Mouse (Mus musculus) liver, adult 2 months (tissue): ENCODE measurements around the gene Fbrs. TPM values are rescaled to one million over a fixed set of nuclear protein-coding genes. Genes with fewer than 3 reads are reported as not detected.

Source experiments
- DNase-seq: peaks from one replicate; pipeline ENCODE4 v3.0.0-alpha.2; 2011; ENCODE audit warnings: low read depth, low spot score; ENCODE audit errors: extremely low read depth
- H3K27ac ChIP-seq: fragments of 200-500 bp; replicated peaks from 2 replicates; pipeline ENCODE4 v1.5.1; 2012; ENCODE audit warnings: low read depth, mild to moderate bottlenecking, control low read depth, inconsistent platforms, low read length; ENCODE audit not compliant: insufficient read depth
- H3K27me3 ChIP-seq: fragments of 200-500 bp; 2 replicates; pipeline ENCODE4 v1.6.1; 2012; ENCODE audit warnings: mild to moderate bottlenecking, moderate library complexity, low read length, inconsistent platforms; ENCODE audit not compliant: control insufficient read depth, insufficient read depth
- H3K36me3 ChIP-seq: fragments of 200-500 bp; 2 replicates; pipeline ENCODE4 v1.6.1; 2012; ENCODE audit warnings: low read length, inconsistent platforms; ENCODE audit not compliant: control insufficient read depth, insufficient read depth
- H3K4me1 ChIP-seq: fragments of 200-500 bp; 2 replicates; pipeline ENCODE4 v1.6.1; 2011; ENCODE audit warnings: low read length; ENCODE audit not compliant: control insufficient read depth, insufficient read depth
- H3K4me3 ChIP-seq: fragments of 200-500 bp; 2 replicates; pipeline ENCODE4 v1.5.1; 2011; ENCODE audit warnings: low read depth, mild to moderate bottlenecking, control low read depth, low read length, moderate library complexity; ENCODE audit not compliant: insufficient read depth
- H3K79me2 ChIP-seq: fragments of 200-500 bp; 2 replicates; pipeline ENCODE4 v1.6.1; 2012; ENCODE audit warnings: inconsistent platforms, mild to moderate bottlenecking, low read length, moderate library complexity; ENCODE audit not compliant: control insufficient read depth, insufficient read depth
- H3K9ac ChIP-seq: fragments of 200-500 bp; 2 replicates; pipeline ENCODE4 v1.6.1; 2012; ENCODE audit warnings: low read depth, mild to moderate bottlenecking, control low read depth, inconsistent platforms, low read length
- CTCF ChIP-seq: fragments of 200-500 bp; IDR thresholded peaks from 2 replicates; pipeline ENCODE4 v1.5.1; 2011; ENCODE audit warnings: low read depth, low read length, control low read depth
- POLR2A ChIP-seq: fragments of 200-500 bp; IDR thresholded peaks from 2 replicates; pipeline ENCODE4 v1.6.1; 2011; ENCODE audit warnings: low read length, control low read depth; ENCODE audit not compliant: insufficient read depth; ENCODE audit errors: extremely low read depth
- WGBS: fragments of 180-500 bp; shearing (Covaris S2); methylation state at CpG from one replicate; pipeline ENCODE4 v1.1.7; 2018; 5-methylcytosine and 5-hydroxymethylcytosine counted together
- polyA plus RNA-seq: library from polyadenylated mRNA; depleted of rRNA; stranded (reverse); fragments of >200 nt; gene quantifications from 2 replicates; pipeline ENCODE4 v1.2.3, GENCODE M21; 2012
- total RNA-seq: library from RNA; depleted of rRNA; stranded (reverse); fragments of >200 nt; gene quantifications from 2 replicates; pipeline ENCODE4 v1.2.3, GENCODE M21; 2014

The Fbrs gene
- total and polyA plus RNA-seq, 2 experiments = 3.6 to 11.8 TPM

GRCm38 (mm10) chr7:127466606-127467005, 12.4 kb upstream of the Fbrs start:
- 89% methylated on average over 4 of the region's 4 CpGs for WGBS
- no peak overlapping the region for H3K27ac ChIP-seq
- DNase-seq = no peak
- no peak overlapping the region for H3K4me3 ChIP-seq
- TF ChIP-seq POLR2A = no peak
- TF ChIP-seq CTCF = no peak
- H3K4me1 ChIP-seq = peaks cover 4% of the 10 kb centered on the region; the same call in 1 of the 2 replicates
- no peak overlapping the region for H3K9ac ChIP-seq
- no peaks in the 10 kb centered on the region for H3K27me3 ChIP-seq
- peaks cover 2% of the 10 kb centered on the region; the same call in 1 of the 2 replicates for H3K36me3 ChIP-seq
- H3K79me2 ChIP-seq = peaks cover 6% of the 10 kb centered on the region; the same call in 1 of the 2 replicates

- Histone ChIP-seq H3K27ac (peak overlapping the region; percentile 82), H3K9ac (peak overlapping the region; percentile 75), H3K36me3 (peaks cover 22% of the 10 kb centered on the region; the same call in 1 of the 2 replicates), H3K4me1 (peaks cover 8% of the 10 kb centered on the region), H3K27me3 (no peaks in the 10 kb centered on the region), H3K79me2 (peaks cover 11% of the 10 kb centered on the region; the same call in 1 of the 2 replicates), H3K4me3 (peak overlapping the region; percentile 73)
- 10% methylated on average over 10 of the region's 10 CpGs for WGBS
- no peak for TF ChIP-seq POLR2A
- TF ChIP-seq CTCF = no peak
- DNase-seq = peak; percentile 50
Observed at GRCm38 (mm10) chr7:127470011-127470715, 8.8 kb upstream of the Fbrs start.

GRCm38 (mm10) chr7:127470743-127471645, 8.0 kb upstream of the Fbrs start:
- peak; percentile 96 for DNase-seq
- WGBS = under 1% methylated on average over 46 of the region's 46 CpGs
- no peaks in the 10 kb centered on the region for H3K27me3 ChIP-seq
- H3K9ac ChIP-seq = peak overlapping the region; percentile 87
- H3K36me3 ChIP-seq = peaks cover 30% of the 10 kb centered on the region
- H3K79me2 ChIP-seq = peaks cover 11% of the 10 kb centered on the region; the same call in 1 of the 2 replicates
- peaks cover 15% of the 10 kb centered on the region for H3K4me1 ChIP-seq
- H3K27ac ChIP-seq = peak overlapping the region; percentile 89
- no peak for TF ChIP-seq CTCF
- TF ChIP-seq POLR2A = peak; percentile 29; the same call in 1 of the 2 replicates
- peak overlapping the region; percentile 73 for H3K4me3 ChIP-seq

- WGBS = under 1% methylated on average over 25 of the region's 25 CpGs
- Histone ChIP-seq H3K9ac (peak overlapping the region; percentile 87), H3K79me2 (peaks cover 11% of the 10 kb centered on the region; the same call in 1 of the 2 replicates), H3K4me3 (peak overlapping the region; percentile 73), H3K36me3 (peaks cover 35% of the 10 kb centered on the region), H3K27ac (peak overlapping the region; percentile 89), H3K4me1 (peaks cover 19% of the 10 kb centered on the region), H3K27me3 (no peaks in the 10 kb centered on the region)
- TF ChIP-seq POLR2A (no peak), CTCF (no peak)
- DNase-seq = no peak
Observed at GRCm38 (mm10) chr7:127471646-127472010, 7.4 kb upstream of the Fbrs start.

GRCm38 (mm10) chr7:127472060-127472459, 6.9 kb upstream of the Fbrs start:
- DNase-seq = no peak
- peaks cover 19% of the 10 kb centered on the region for H3K4me1 ChIP-seq
- peak overlapping the region; percentile 73 for H3K4me3 ChIP-seq
- peaks cover 37% of the 10 kb centered on the region for H3K36me3 ChIP-seq
- peak overlapping the region; percentile 89 for H3K27ac ChIP-seq
- WGBS = 3% methylated on average over 7 of the region's 7 CpGs
- H3K27me3 ChIP-seq = no peaks in the 10 kb centered on the region
- peaks cover 11% of the 10 kb centered on the region; the same call in 1 of the 2 replicates for H3K79me2 ChIP-seq
- no peak for TF ChIP-seq CTCF
- no peak for TF ChIP-seq POLR2A
- H3K9ac ChIP-seq = peak overlapping the region; percentile 87
